Mouse (Mus musculus) intestine, embryonic 16.5 days (tissue): ENCODE results near the gene Cmss1. TPM values are rescaled to one million over a fixed set of nuclear protein-coding genes. Genes with fewer than 3 reads are reported as not detected.

Experiments used
- ATAC-seq: fragments of 200-750 bp; cut with Nextera tagmentation; 2 replicates; pipeline ENCODE4 v1.8.0; 2017; ENCODE audit warnings: moderate TSS enrichment, moderate library complexity
- H3K27ac ChIP-seq: fragments of 300-500 bp; sonication (generic); 2 replicates; pipeline ENCODE4 v1.5.1; 2014; ENCODE audit warnings: mild to moderate bottlenecking, low read length
- H3K27me3 ChIP-seq: fragments of 300-500 bp; sonication (generic); replicated peaks from 2 replicates; pipeline ENCODE4 v1.6.1; 2014; ENCODE audit warnings: low read length, control low read depth, mixed read lengths; ENCODE audit not compliant: control insufficient read depth, insufficient read depth
- H3K36me3 ChIP-seq: fragments of 300-500 bp; sonication (generic); 2 replicates; pipeline ENCODE4 v1.6.1; 2014; ENCODE audit warnings: low read length, control low read depth; ENCODE audit not compliant: control insufficient read depth, insufficient read depth
- H3K4me1 ChIP-seq: fragments of 300-500 bp; sonication (generic); 2 replicates; pipeline ENCODE4 v1.6.1; 2014; ENCODE audit warnings: low read length, control low read depth, mixed read lengths; ENCODE audit not compliant: control insufficient read depth, insufficient read depth
- H3K4me2 ChIP-seq: fragments of 300-500 bp; sonication (generic); 2 replicates; pipeline ENCODE4 v1.6.1; 2014; ENCODE audit warnings: low read depth, low read length, control low read depth
- H3K4me3 ChIP-seq: fragments of 300-500 bp; sonication (generic); 2 replicates; pipeline ENCODE4 v1.5.1; 2014; ENCODE audit warnings: mild to moderate bottlenecking, low read length
- H3K9ac ChIP-seq: fragments of 300-500 bp; sonication (generic); 2 replicates; pipeline ENCODE4 v1.6.1; 2014; ENCODE audit warnings: low read depth, low read length
- H3K9me3 ChIP-seq: fragments of 300-500 bp; sonication (generic); 2 replicates; pipeline ENCODE4 v1.6.1; 2016; ENCODE audit warnings: low read length, control low read depth; ENCODE audit not compliant: control insufficient read depth
- WGBS: fragments of 180-500 bp; shearing (Covaris S2); extraction: QIAGEN DNeasy Blood & Tissue Kit; methylation state at CpG from one replicate; pipeline ENCODE4 v1.1.7; 2014; 5-methylcytosine and 5-hydroxymethylcytosine counted together
- polyA plus RNA-seq: library from polyadenylated mRNA; unstranded; fragments of >200 nt; fragmentation: Nextera tagmentation; extraction: Ambion mirVana; gene quantifications from 2 replicates; pipeline ENCODE4 v1.2.1, GENCODE M21; 2015

The Cmss1 gene
- polyA plus RNA-seq, 1 experiment from 2014 or later = 41.4 TPM

DNA sequence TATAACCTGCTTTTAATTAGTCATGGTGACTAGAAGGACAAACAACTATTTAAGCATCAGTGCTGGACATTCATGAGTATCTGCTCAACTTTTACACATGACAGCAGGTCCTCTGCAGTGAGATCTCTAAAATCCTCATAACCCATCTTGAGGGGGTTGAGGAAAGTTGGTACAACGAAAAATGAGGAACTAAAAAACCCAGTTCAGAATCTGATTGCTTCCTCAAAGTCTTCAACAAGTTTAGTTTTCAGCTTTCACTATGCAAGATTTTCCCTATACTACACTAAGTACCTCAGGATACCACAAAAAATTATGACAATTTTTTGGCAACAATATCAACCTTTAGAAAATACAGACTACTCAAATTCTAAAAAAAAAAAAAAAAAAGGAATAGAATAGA lies 72.3 kb downstream of the Cmss1 start:
- WGBS = 85% methylated on average over 1 of the region's 1 CpGs
- Histone ChIP-seq H3K4me3 (no peak overlapping the region), H3K27ac (no peak overlapping the region), H3K4me1 (0 out of 2 replicates have a peak, but pooled peaks cover 6% of the 10 kb centered on the region), H3K4me2 (no peak overlapping the region), H3K36me3 (no peaks in the 10 kb centered on the region), H3K9me3 (no peaks in the 10 kb centered on the region), H3K9ac (no peak overlapping the region), H3K27me3 (no peaks in the 10 kb centered on the region)
- no peak for ATAC-seq

DNA sequence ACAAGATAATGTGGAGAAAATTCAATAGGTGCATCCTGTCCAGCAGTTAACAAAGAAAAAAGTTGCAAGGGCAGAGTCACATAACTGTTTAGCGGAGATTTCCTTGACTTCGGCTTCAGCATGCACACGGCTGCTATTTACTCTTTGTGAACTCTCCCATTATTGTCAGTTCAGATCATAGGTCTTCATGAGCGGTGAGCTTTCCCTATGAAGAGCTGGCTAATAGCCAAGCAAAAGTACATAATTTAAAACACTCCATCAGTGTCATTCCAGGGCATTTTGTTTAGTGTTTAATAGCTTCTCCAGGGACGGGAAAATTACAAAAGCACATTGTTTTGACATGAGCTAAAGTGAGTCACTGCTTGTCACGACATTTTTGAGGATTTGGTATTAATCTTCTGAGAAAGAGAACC lies 74.6 kb downstream of the Cmss1 start:
- 0 out of 2 replicates have a peak, but pooled peaks have one; percentile 31 for ATAC-seq
- Histone ChIP-seq H3K4me3 (no peak overlapping the region), H3K4me2 (no peak overlapping the region), H3K9me3 (no peaks in the 10 kb centered on the region), H3K4me1 (0 out of 2 replicates have a peak, but pooled peaks cover 10% of the 10 kb centered on the region), H3K27ac (no peak overlapping the region), H3K36me3 (no peaks in the 10 kb centered on the region), H3K9ac (no peak overlapping the region), H3K27me3 (no peaks in the 10 kb centered on the region)
- 22% methylated on average over 6 of the region's 6 CpGs for WGBS

- Histone ChIP-seq H3K4me1 (0 out of 2 replicates have a peak, but pooled peaks cover 10% of the 10 kb centered on the region), H3K27me3 (no peaks in the 10 kb centered on the region), H3K9ac (no peak overlapping the region), H3K27ac (no peak overlapping the region), H3K4me2 (no peak overlapping the region), H3K36me3 (no peaks in the 10 kb centered on the region), H3K9me3 (no peaks in the 10 kb centered on the region), H3K4me3 (no peak overlapping the region)
- peak; percentile 37; the same call in 1 of the 2 replicates for ATAC-seq
- WGBS = 62% methylated on average over 4 of the region's 4 CpGs
Observed at GRCm38 (mm10) chr16:57530547-57530946, 76.1 kb downstream of the Cmss1 start.

GRCm38 (mm10) chr16:57528457-57528856 lies 78.2 kb downstream of the Cmss1 start:
- no peak for ATAC-seq
- H3K9me3 ChIP-seq = no peaks in the 10 kb centered on the region

DNA sequence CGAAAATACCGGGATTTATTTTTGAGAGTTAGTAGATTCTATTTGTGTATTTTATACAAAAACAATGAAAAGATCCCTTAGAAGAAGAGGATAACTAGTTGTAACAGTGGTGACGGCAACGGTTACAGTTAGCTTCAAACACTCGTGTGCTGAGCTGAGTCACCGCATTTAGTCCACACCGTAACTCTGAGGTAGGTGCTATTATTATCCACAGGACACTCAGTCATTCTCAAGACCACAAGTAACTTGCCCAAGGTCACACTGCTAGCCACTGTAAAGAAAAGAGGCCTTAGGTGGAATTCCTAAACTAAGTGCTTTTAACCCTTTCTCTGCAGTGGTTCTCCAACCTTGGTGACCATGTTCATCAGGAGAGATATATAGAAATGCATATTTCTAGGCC lies 79.8 kb downstream of the Cmss1 start:
- WGBS = 79% methylated on average over 7 of the region's 7 CpGs
- 0 out of 2 replicates have a peak, but pooled peaks cover 4% of the 10 kb centered on the region for H3K4me1 ChIP-seq
- no peak overlapping the region for H3K9ac ChIP-seq
- ATAC-seq = no peak
- H3K36me3 ChIP-seq = no peaks in the 10 kb centered on the region
- H3K4me2 ChIP-seq = no peak overlapping the region
- no peak overlapping the region for H3K4me3 ChIP-seq
- H3K27ac ChIP-seq = no peak overlapping the region
- H3K27me3 ChIP-seq = no peaks in the 10 kb centered on the region
- no peaks in the 10 kb centered on the region for H3K9me3 ChIP-seq

More at GRCm38 (mm10) chr16:57528457-57528856, 78.2 kb downstream of the Cmss1 start:
- Histone ChIP-seq H3K9ac (no peak overlapping the region; the same call in 1 of the 2 replicates), H3K4me2 (no peak overlapping the region), H3K27ac (no peak overlapping the region), H3K4me3 (no peak overlapping the region), H3K27me3 (no peaks in the 10 kb centered on the region), H3K4me1 (0 out of 2 replicates have a peak, but pooled peaks cover 10% of the 10 kb centered on the region), H3K36me3 (no peaks in the 10 kb centered on the region)
- 53% methylated on average over 4 of the region's 4 CpGs for WGBS

DNA sequence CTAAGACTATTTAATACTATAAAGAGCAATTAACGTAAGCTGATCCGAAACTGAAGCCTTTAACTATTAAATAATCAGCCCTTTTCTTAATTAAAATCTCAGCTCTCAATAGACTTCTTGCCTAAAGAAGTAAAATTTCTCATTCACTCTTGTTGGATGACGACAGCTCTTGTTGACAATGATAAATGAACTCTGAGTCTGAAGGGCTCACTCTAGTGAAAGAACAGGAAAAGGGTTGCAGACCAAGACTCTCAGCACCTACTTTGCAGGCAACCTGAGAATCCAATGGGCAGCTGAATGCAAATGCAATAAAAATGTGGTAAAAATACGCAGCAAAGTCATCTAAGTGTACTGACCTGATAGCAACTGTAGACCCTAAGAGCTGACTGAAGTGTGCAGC lies 81.2 kb downstream of the Cmss1 start:
- no peak overlapping the region for H3K27ac ChIP-seq
- WGBS = 65% methylated on average over 4 of the region's 4 CpGs
- H3K9me3 ChIP-seq = no peaks in the 10 kb centered on the region
- H3K36me3 ChIP-seq = no peaks in the 10 kb centered on the region
- no peak for ATAC-seq
- H3K27me3 ChIP-seq = no peaks in the 10 kb centered on the region
- H3K4me1 ChIP-seq = 0 out of 2 replicates have a peak, but pooled peaks cover 3% of the 10 kb centered on the region
- H3K4me2 ChIP-seq = no peak overlapping the region
- H3K9ac ChIP-seq = no peak overlapping the region
- no peak overlapping the region for H3K4me3 ChIP-seq

GRCm38 (mm10) chr16:57525046-57525445 lies 81.6 kb downstream of the Cmss1 start:
- Histone ChIP-seq H3K4me3 (no peak overlapping the region), H3K4me1 (0 out of 2 replicates have a peak, but pooled peaks cover 3% of the 10 kb centered on the region), H3K36me3 (no peaks in the 10 kb centered on the region), H3K27ac (no peak overlapping the region), H3K27me3 (no peaks in the 10 kb centered on the region), H3K4me2 (no peak overlapping the region), H3K9me3 (no peaks in the 10 kb centered on the region), H3K9ac (no peak overlapping the region)
- ATAC-seq = no peak
- 63% methylated on average over 5 of the region's 5 CpGs for WGBS

- Histone ChIP-seq H3K9ac (no peak overlapping the region), H3K4me3 (no peak overlapping the region), H3K4me2 (no peak overlapping the region), H3K9me3 (no peaks in the 10 kb centered on the region), H3K36me3 (no peaks in the 10 kb centered on the region), H3K27me3 (no peaks in the 10 kb centered on the region), H3K27ac (no peak overlapping the region), H3K4me1 (0 out of 2 replicates have a peak, but pooled peaks cover 3% of the 10 kb centered on the region)
- 66% methylated on average over 10 of the region's 10 CpGs for WGBS
- no peak for ATAC-seq
Observed at GRCm38 (mm10) chr16:57515636-57516035, 91.0 kb downstream of the Cmss1 start.

GRCm38 (mm10) chr16:57514371-57514770 lies 92.3 kb downstream of the Cmss1 start:
- Histone ChIP-seq H3K4me2 (no peak overlapping the region), H3K27ac (no peak overlapping the region), H3K4me3 (no peak overlapping the region), H3K36me3 (no peaks in the 10 kb centered on the region), H3K4me1 (0 out of 2 replicates have a peak, but pooled peaks cover 3% of the 10 kb centered on the region), H3K27me3 (no peaks in the 10 kb centered on the region), H3K9ac (no peak overlapping the region), H3K9me3 (no peaks in the 10 kb centered on the region)
- WGBS = 78% methylated on average over 4 of the region's 4 CpGs
- ATAC-seq = no peak

DNA sequence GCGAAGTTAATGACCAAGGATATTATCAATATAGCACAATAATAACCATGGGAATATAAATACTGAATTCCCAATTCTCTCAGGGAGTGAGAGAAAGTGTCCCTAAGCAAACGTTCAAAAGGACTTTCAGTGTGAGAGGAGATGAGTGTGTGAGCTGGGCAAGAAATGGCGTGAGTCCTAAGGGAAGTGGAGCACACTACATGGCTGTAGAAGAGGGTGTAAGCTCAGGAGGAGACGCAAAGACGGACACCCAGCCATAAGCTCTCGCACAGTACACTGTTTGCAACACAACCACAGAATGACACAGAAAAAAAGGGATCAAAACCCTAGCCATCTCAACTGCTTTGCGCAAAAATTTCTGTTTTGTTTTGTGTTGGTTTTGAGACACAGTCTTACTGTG lies 93.1 kb downstream of the Cmss1 start:
- 90% methylated on average over 7 of the region's 7 CpGs for WGBS

More for the DNA sequence above, 93.1 kb downstream of the Cmss1 start:
- Histone ChIP-seq H3K4me3 (no peak overlapping the region), H3K4me2 (no peak overlapping the region), H3K9ac (no peak overlapping the region), H3K27me3 (no peaks in the 10 kb centered on the region), H3K27ac (no peak overlapping the region), H3K9me3 (no peaks in the 10 kb centered on the region), H3K4me1 (0 out of 2 replicates have a peak, but pooled peaks cover 3% of the 10 kb centered on the region), H3K36me3 (no peaks in the 10 kb centered on the region)
- ATAC-seq = no peak
